Mouse (Mus musculus): ENCODE measurements at regions not wholly inside any gene's neighbourhood (a gene's known extent, or its start where the extent isn't known, plus 50 kb on each side); places are given as distances from the start of the nearest gene placed in this dataset.

DNA sequence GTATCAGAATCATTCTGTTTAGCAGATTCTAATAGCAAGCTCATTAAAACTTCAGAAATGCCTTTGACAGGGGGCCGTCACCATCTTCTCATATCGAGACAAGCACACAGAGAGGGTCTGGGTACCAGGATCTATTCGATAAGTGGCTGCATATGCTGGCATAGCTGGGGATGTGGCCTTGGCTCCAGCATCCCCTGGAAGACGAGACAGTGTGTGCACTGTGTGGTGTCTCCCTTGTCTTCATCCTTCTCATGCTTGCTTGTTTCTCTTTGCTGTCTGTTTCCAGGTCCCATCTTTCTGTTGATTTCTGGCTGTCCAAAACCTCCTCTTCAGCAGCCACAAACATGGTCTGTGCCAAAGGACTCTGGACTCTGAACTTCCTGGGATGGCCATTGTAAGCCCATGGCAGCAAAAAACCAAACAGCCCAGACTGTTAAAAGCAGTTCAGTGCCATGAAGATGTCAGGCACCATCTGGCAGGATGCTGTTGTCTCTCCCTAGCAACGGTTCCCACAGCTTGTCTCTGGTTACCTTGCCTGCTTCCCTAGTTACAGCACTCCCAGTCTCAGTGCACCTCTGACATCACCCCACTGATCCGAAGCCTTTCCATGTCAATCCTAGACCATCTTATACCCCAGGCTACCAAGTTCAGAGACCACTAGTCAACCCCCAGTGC lies 56.5 kb downstream of the Kctd12 start:
- Histone ChIP-seq H3K4me3 (ENCODE audit: low read depth, low read length) (no peak overlapping the region), H3K4me1 (ENCODE audit: control insufficient read depth, low read depth, low read length) (no peaks in the 10 kb centered on the region), H3K36me3 (ENCODE audit: control insufficient read depth, insufficient read depth) (no peaks in the 10 kb centered on the region), H3K9me3 (replicated peaks; ENCODE audit: control insufficient read depth, low read length) (no peaks in the 10 kb centered on the region), H3K27ac (ENCODE audit: low read length) (no peak overlapping the region), H3K4me2 (ENCODE audit: low read depth, low read length) (no peak overlapping the region), H3K9ac (ENCODE audit: low read depth, low read length) (no peak overlapping the region), H3K27me3 (ENCODE audit: control insufficient read depth, insufficient read depth, low read depth, low read length) (no peaks in the 10 kb centered on the region)
- 59% methylated on average over 6 of the region's 6 CpGs for WGBS (ENCODE audit: insufficient replicate concordance)
- no peak for ATAC-seq (ENCODE audit: low read depth)

DNA sequence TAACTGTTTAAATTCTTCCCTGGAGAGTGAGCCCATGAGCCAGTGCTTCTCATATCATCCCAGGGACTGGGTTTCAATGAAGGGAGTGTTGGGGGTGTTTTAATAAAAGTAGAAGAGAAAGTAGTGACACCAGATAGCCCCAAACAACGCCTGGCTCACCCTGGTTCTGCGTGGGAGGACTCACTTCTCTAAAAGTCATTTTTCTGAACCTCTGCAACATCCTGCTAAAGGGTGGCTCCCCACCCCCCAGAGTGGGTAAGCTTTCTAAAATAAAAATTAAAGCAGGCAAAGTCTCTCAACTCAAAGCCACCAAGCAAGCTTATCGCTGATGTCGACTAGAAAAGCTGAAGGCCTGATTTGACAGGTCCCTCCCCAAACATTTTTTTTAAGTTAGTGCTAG lies 57.8 kb downstream of the Kctd12 start:
- no peak overlapping the region for H3K27ac ChIP-seq (ENCODE audit: low read length)
- no peaks in the 10 kb centered on the region for H3K9me3 ChIP-seq (replicated peaks; ENCODE audit: control insufficient read depth, low read length)
- H3K27me3 ChIP-seq (ENCODE audit: control insufficient read depth, insufficient read depth, low read depth, low read length), result no peaks in the 10 kb centered on the region
- no peak for ATAC-seq (ENCODE audit: low read depth)
- H3K4me2 ChIP-seq (ENCODE audit: low read depth, low read length), result no peak overlapping the region
- H3K36me3 ChIP-seq (ENCODE audit: control insufficient read depth, insufficient read depth), result no peaks in the 10 kb centered on the region
- H3K9ac ChIP-seq (ENCODE audit: low read depth, low read length), result no peak overlapping the region
- no peaks in the 10 kb centered on the region for H3K4me1 ChIP-seq (ENCODE audit: control insufficient read depth, low read depth, low read length)
- no peak overlapping the region for H3K4me3 ChIP-seq (ENCODE audit: low read depth, low read length)
- 60% methylated on average over 4 of the region's 4 CpGs for WGBS (ENCODE audit: insufficient replicate concordance)

DNA sequence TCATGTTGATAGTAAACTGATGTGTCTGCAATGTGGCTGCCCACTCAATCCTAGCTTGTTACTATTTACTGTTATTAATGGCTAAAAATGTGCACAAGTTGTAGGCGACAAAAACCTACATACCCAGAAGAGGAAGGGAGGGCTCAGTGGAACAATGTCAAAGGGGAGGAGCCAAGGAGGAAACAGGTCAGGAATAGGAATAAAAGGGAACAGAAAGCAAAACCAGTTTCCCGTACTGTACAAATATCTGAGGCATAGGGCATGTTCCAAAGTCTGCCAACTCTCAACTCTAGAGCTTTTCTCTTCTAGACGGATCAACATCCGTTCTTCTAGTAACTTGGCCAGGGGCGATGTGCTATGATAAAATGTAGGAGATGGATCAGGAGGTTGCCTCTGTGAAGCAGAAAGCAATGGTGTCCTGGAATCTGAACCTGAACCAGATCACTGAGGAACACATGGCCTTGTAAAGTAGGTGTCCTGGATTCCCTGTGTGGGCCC lies 59.9 kb downstream of the Kctd12 start:
- 60% methylated on average over 5 of the region's 5 CpGs for WGBS (ENCODE audit: insufficient replicate concordance)
- no peaks in the 10 kb centered on the region for H3K9me3 ChIP-seq (replicated peaks; ENCODE audit: control insufficient read depth, low read length)
- H3K4me3 ChIP-seq (ENCODE audit: low read depth, low read length), result no peak overlapping the region
- H3K4me1 ChIP-seq (ENCODE audit: control insufficient read depth, low read depth, low read length), result no peaks in the 10 kb centered on the region
- no peaks in the 10 kb centered on the region for H3K27me3 ChIP-seq (ENCODE audit: control insufficient read depth, insufficient read depth, low read depth, low read length)
- ATAC-seq (ENCODE audit: low read depth), result no peak
- H3K36me3 ChIP-seq (ENCODE audit: control insufficient read depth, insufficient read depth), result no peaks in the 10 kb centered on the region
- no peak overlapping the region for H3K4me2 ChIP-seq (ENCODE audit: low read depth, low read length)
- H3K9ac ChIP-seq (ENCODE audit: low read depth, low read length), result no peak overlapping the region
- H3K27ac ChIP-seq (ENCODE audit: low read length), result no peak overlapping the region

DNA sequence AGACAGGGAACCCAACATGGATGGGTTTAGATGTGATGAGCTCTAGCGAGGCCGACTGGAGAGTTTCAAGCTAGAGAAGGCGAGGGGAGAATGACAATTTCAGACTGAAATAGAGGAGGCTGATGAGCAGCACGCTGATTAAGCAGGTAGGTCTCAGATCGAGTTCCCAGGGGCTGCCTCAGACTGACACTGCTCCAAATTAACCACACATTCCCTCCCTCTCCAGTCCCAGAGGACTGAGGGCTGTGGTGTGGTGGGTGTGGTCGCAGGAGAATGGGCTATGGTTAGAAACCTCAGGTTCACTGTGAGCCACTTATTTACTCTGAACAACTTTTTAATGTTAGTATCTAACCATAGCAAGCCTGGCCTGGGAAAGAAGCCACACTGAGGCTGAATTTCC lies 62.0 kb downstream of the Kctd12 start:
- H3K36me3 ChIP-seq (ENCODE audit: control insufficient read depth, insufficient read depth), result no peaks in the 10 kb centered on the region
- no peak for ATAC-seq (ENCODE audit: low read depth)
- no peaks in the 10 kb centered on the region for H3K9me3 ChIP-seq (replicated peaks; ENCODE audit: control insufficient read depth, low read length)
- no peaks in the 10 kb centered on the region for H3K27me3 ChIP-seq (ENCODE audit: control insufficient read depth, insufficient read depth, low read depth, low read length)
- no peak overlapping the region for H3K27ac ChIP-seq (ENCODE audit: low read length)
- no peak overlapping the region for H3K9ac ChIP-seq (ENCODE audit: low read depth, low read length)
- H3K4me3 ChIP-seq (ENCODE audit: low read depth, low read length), result no peak overlapping the region
- H3K4me2 ChIP-seq (ENCODE audit: low read depth, low read length), result no peak overlapping the region
- H3K4me1 ChIP-seq (ENCODE audit: control insufficient read depth, low read depth, low read length), result no peaks in the 10 kb centered on the region
- 64% methylated on average over 6 of the region's 6 CpGs for WGBS (ENCODE audit: insufficient replicate concordance)

DNA sequence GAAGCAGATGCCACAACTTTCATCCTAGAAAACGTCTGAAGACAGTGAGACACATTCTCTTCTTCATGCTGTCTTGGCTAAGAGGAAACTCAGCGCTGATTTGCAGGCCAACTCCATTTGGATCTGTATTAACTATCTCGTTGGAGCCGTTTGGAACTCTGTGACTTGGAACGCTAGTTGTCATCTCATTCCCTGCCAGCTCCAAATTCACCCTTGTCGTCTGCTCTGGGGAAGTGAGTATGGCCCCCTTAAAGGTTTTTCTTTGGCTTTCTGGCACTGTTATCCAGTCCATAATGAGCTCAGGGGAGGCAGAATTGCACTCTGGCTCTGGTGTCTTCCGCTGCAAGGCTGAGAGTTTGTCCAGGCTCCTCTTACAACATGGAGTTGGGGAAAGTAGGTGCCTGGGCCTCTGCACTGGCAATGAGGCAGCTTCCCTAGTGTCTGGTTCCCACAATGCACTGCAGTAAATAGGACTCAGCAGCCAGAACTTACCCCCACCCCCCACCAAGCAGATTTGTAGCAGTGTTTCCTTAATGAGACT lies 63.1 kb downstream of the Kctd12 start:
- Histone ChIP-seq H3K4me1 (ENCODE audit: control insufficient read depth, low read depth, low read length) (no peaks in the 10 kb centered on the region), H3K9me3 (replicated peaks; ENCODE audit: control insufficient read depth, low read length) (no peaks in the 10 kb centered on the region), H3K27ac (ENCODE audit: low read length) (no peak overlapping the region), H3K36me3 (ENCODE audit: control insufficient read depth, insufficient read depth) (no peaks in the 10 kb centered on the region), H3K4me3 (ENCODE audit: low read depth, low read length) (no peak overlapping the region), H3K27me3 (ENCODE audit: control insufficient read depth, insufficient read depth, low read depth, low read length) (no peaks in the 10 kb centered on the region), H3K9ac (ENCODE audit: low read depth, low read length) (no peak overlapping the region), H3K4me2 (ENCODE audit: low read depth, low read length) (no peak overlapping the region)
- ATAC-seq (ENCODE audit: low read depth), result no peak
- WGBS (ENCODE audit: insufficient replicate concordance), result 64% methylated on average over 7 of the region's 7 CpGs

DNA sequence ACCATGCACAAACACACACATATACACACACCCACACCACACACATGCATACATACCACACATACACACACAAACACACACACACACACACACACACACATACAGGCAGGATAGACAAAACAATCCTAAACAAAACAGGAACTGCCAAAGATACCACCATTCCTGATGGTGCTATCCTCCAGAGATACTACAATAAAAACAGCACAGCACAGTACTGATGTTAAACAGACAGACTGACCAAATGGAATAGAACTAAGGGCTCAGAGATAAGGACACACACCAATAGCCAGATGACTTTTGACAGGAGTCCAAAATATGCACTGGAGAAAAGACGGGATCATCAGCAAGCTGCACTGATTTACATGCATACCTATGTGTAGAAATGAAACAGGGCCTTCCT lies 64.5 kb downstream of the Kctd12 start:
- WGBS (ENCODE audit: insufficient replicate concordance), result 54% methylated on average over 1 of the region's 1 CpGs
- no peaks in the 10 kb centered on the region for H3K4me1 ChIP-seq (ENCODE audit: control insufficient read depth, low read depth, low read length)

DNA sequence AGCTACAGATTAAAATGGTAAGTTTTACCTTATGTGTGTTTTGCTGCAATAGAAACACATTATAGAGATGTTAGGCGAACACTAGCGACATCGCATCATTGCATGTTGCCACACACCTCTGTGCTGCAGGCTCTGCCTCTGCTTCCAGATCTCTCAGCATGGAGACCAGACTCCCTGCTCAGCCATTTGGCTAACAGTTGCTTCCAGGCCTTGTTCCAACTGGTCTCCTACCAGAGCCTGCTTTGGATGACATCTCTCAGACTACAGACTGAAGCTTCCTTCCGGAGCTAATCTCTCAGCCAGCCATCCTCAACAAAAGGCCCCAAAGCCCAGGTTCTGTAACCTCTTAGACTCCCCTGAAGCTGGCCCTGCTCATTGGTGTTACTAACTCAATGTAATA lies 66.5 kb downstream of the Kctd12 start:
- Histone ChIP-seq H3K9me3 (replicated peaks; ENCODE audit: control insufficient read depth, low read length) (no peaks in the 10 kb centered on the region), H3K27ac (ENCODE audit: low read length) (no peak overlapping the region), H3K4me3 (ENCODE audit: low read depth, low read length) (no peak overlapping the region), H3K4me1 (ENCODE audit: control insufficient read depth, low read depth, low read length) (no peaks in the 10 kb centered on the region), H3K4me2 (ENCODE audit: low read depth, low read length) (no peak overlapping the region), H3K9ac (ENCODE audit: low read depth, low read length) (no peak overlapping the region), H3K27me3 (ENCODE audit: control insufficient read depth, insufficient read depth, low read depth, low read length) (no peaks in the 10 kb centered on the region), H3K36me3 (ENCODE audit: control insufficient read depth, insufficient read depth) (no peaks in the 10 kb centered on the region)
- no peak for ATAC-seq (ENCODE audit: low read depth)
- WGBS (ENCODE audit: insufficient replicate concordance), result 79% methylated on average over 4 of the region's 4 CpGs

More for the DNA sequence above, 64.5 kb downstream of the Kctd12 start:
- Histone ChIP-seq H3K4me2 (ENCODE audit: low read depth, low read length) (no peak overlapping the region), H3K9ac (ENCODE audit: low read depth, low read length) (no peak overlapping the region), H3K36me3 (ENCODE audit: control insufficient read depth, insufficient read depth) (no peaks in the 10 kb centered on the region), H3K27ac (ENCODE audit: low read length) (no peak overlapping the region), H3K4me3 (ENCODE audit: low read depth, low read length) (no peak overlapping the region), H3K9me3 (replicated peaks; ENCODE audit: control insufficient read depth, low read length) (no peaks in the 10 kb centered on the region), H3K27me3 (ENCODE audit: control insufficient read depth, insufficient read depth, low read depth, low read length) (no peaks in the 10 kb centered on the region)
- no peak for ATAC-seq (ENCODE audit: low read depth)

DNA sequence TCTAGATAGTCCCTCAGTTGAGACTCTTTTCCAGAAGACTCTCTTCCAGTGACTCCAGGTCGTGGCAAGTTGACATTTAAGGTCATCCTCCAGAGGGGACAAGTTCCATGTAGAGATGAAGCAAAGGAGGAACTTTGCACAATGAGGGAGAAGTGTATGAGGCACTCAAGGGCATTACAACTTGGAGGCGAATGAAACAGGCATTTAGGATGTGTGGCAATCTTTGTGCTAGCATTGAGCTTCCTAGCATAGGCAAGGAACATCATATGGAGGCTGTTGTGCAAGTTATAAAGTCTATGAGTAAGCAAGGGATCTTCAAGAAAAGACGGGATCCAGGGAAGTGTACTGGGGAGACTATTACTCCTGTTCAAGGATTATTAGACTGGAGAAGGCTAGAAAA lies 70.9 kb downstream of the Kctd12 start:
- Histone ChIP-seq H3K9me3 (replicated peaks; ENCODE audit: control insufficient read depth, low read length) (no peaks in the 10 kb centered on the region), H3K4me2 (ENCODE audit: low read depth, low read length) (no peak overlapping the region), H3K9ac (ENCODE audit: low read depth, low read length) (no peak overlapping the region), H3K4me3 (ENCODE audit: low read depth, low read length) (no peak overlapping the region), H3K36me3 (ENCODE audit: control insufficient read depth, insufficient read depth) (no peaks in the 10 kb centered on the region), H3K4me1 (ENCODE audit: control insufficient read depth, low read depth, low read length) (no peaks in the 10 kb centered on the region), H3K27ac (ENCODE audit: low read length) (no peak overlapping the region), H3K27me3 (ENCODE audit: control insufficient read depth, insufficient read depth, low read depth, low read length) (no peaks in the 10 kb centered on the region)
- ATAC-seq (ENCODE audit: low read depth), result no peak; the same call in 1 of the 2 replicates
- WGBS (ENCODE audit: insufficient replicate concordance), result 38% methylated on average over 3 of the region's 3 CpGs

DNA sequence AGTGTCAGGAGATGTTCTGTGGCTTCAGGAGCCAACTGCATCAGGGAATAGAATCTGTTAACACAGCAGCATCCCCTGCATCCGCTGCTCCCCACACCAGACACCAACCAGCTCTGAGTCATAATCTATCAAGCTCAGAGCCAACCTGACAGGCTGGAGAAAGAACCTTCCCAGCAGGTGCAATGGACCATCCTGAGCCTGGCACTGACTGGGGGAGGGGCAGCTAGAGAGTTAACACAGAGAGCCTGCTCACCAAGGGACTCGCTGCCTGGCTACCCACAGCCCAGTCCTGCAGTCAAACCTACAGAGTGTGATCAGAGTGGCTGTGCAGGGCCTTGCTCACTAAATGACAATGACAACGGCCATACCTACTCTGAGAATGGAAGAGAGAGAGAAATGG lies 73.4 kb downstream of the Kctd12 start:
- Histone ChIP-seq H3K4me1 (ENCODE audit: control insufficient read depth, low read depth, low read length) (no peaks in the 10 kb centered on the region), H3K9ac (ENCODE audit: low read depth, low read length) (no peak overlapping the region), H3K36me3 (ENCODE audit: control insufficient read depth, insufficient read depth) (no peaks in the 10 kb centered on the region), H3K4me2 (ENCODE audit: low read depth, low read length) (no peak overlapping the region), H3K9me3 (replicated peaks; ENCODE audit: control insufficient read depth, low read length) (no peaks in the 10 kb centered on the region), H3K27me3 (ENCODE audit: control insufficient read depth, insufficient read depth, low read depth, low read length) (no peaks in the 10 kb centered on the region), H3K27ac (ENCODE audit: low read length) (no peak overlapping the region), H3K4me3 (ENCODE audit: low read depth, low read length) (no peak overlapping the region)
- 71% methylated on average over 3 of the region's 3 CpGs for WGBS (ENCODE audit: insufficient replicate concordance)
- ATAC-seq (ENCODE audit: low read depth), result no peak
